ENCODE assay signal across 8 mouse cellular contexts in genomic region chr2:172440640-172441005, GRCm38 (mm10). TPM values are rescaled to one million over a fixed set of nuclear protein-coding genes. Genes with fewer than 3 reads are reported as not detected.
A peak's percentile ranks its signal among the peaks of the same experiment; 100 is the strongest.
DNase-seq lines count a peak whose midpoint lies in the region; ATAC-seq lines count a peak whose summit lies in the region.

No protein-coding gene starts in this region.

- H3K27me3 ChIP-seq in heart, embryonic 16.5 days (ENCODE audit: control insufficient read depth, insufficient read depth, low read length), result no peaks in the 10 kb centered on the region
- H3K27me3 ChIP-seq in hindbrain, embryonic 10.5 days (ENCODE audit: insufficient read depth, poor library complexity, severe bottlenecking), result no peaks in the 10 kb centered on the region
- no peaks in the 10 kb centered on the region for H3K27me3 ChIP-seq in midbrain, embryonic 11.5 days (ENCODE audit: control insufficient read depth, insufficient read depth, low read length)

- DNase-seq in heart, adult 11 months, result no peak
- DNase-seq in hindbrain, embryonic 10.5 days (ENCODE audit: low spot score), result no peak
- DNase-seq in midbrain, embryonic 11.5 days (ENCODE audit: low spot score, missing footprints), result no peak
- DNase-seq in B cell, adult 2 months, result no peak
- DNase-seq in urinary bladder, postnatal 25 days (ENCODE audit: low spot score), result no peak
- DNase-seq in adrenal gland, postnatal 10 days, result no peak

- H3K4me1 ChIP-seq in heart, embryonic 16.5 days (ENCODE audit: control insufficient read depth, insufficient read depth, low read length), result peaks cover 13% of the 10 kb centered on the region
- peaks cover 21% of the 10 kb centered on the region for H3K4me1 ChIP-seq in hindbrain, embryonic 10.5 days (replicated peaks)
- peaks cover 15% of the 10 kb centered on the region for H3K4me1 ChIP-seq in midbrain, embryonic 11.5 days (ENCODE audit: control insufficient read depth, insufficient read depth, low read length)

- under 1% methylated on average over 21 of the region's 21 CpGs for WGBS in heart, embryonic 16.5 days
- WGBS in hindbrain, embryonic 10.5 days, result under 1% methylated on average over 21 of the region's 21 CpGs
- WGBS in midbrain, embryonic 11.5 days, result under 1% methylated on average over 21 of the region's 21 CpGs

- H3K9ac ChIP-seq in heart, embryonic 16.5 days (ENCODE audit: low read length), result peak overlapping the region; percentile 83
- H3K9ac ChIP-seq in midbrain, embryonic 11.5 days (ENCODE audit: low read length), result peak overlapping the region; percentile 68

- no peaks in the 10 kb centered on the region for H3K9me3 ChIP-seq in heart, embryonic 16.5 days (replicated peaks; ENCODE audit: control insufficient read depth, low read length)
- no peaks in the 10 kb centered on the region for H3K9me3 ChIP-seq in hindbrain, embryonic 10.5 days
- H3K9me3 ChIP-seq in midbrain, embryonic 11.5 days (ENCODE audit: control insufficient read depth, low read length), result no peaks in the 10 kb centered on the region

- H3K4me2 ChIP-seq in heart, embryonic 16.5 days (ENCODE audit: low read depth, low read length), result peak overlapping the region; percentile 97
- peak overlapping the region; percentile 92 for H3K4me2 ChIP-seq in midbrain, embryonic 11.5 days

- peak overlapping the region; percentile 63 for H3K27ac ChIP-seq in heart, embryonic 16.5 days (ENCODE audit: low read length)
- H3K27ac ChIP-seq in hindbrain, embryonic 10.5 days, result peak overlapping the region; percentile 84
- no peak overlapping the region for H3K27ac ChIP-seq in midbrain, embryonic 11.5 days (ENCODE audit: low read depth, low read length)

- H3K4me3 ChIP-seq in heart, embryonic 16.5 days (ENCODE audit: low read length), result peak overlapping the region; percentile 95
- H3K4me3 ChIP-seq in hindbrain, embryonic 10.5 days, result peak overlapping the region; percentile 73
- H3K4me3 ChIP-seq in midbrain, embryonic 11.5 days (ENCODE audit: low read depth, low read length), result peak overlapping the region; percentile 81

- no peaks in the 10 kb centered on the region for H3K36me3 ChIP-seq in heart, embryonic 16.5 days (ENCODE audit: control insufficient read depth, insufficient read depth)
- H3K36me3 ChIP-seq in hindbrain, embryonic 10.5 days, result peaks cover 9% of the 10 kb centered on the region
- no peaks in the 10 kb centered on the region for H3K36me3 ChIP-seq in midbrain, embryonic 11.5 days (ENCODE audit: control insufficient read depth, insufficient read depth, low read length)

- ATAC-seq in heart, embryonic 16.5 days (replicated peaks; ENCODE audit: extremely low read depth, insufficient read depth, low FRiP score), result peak; percentile 37; the same call in 1 of the 2 replicates
- ATAC-seq in activated CD4-positive, CD25-positive, alpha-beta regulatory T cell, adult 4 months, result peak; percentile 0
- peak; percentile 81; the same call in 1 of the 2 replicates for ATAC-seq in midbrain, embryonic 11.5 days (ENCODE audit: low FRiP score)

RNA-seq across cellular contexts. Expression of gene Rtf2, which starts 0.3 kb away (rescaled TPM):
- 53.2 and 60.5 TPM in 2 replicates for polyA plus RNA-seq in heart, embryonic 16.5 days (2015; fragmentation: Nextera tagmentation; extraction: Ambion mirVana)
- 100 to 1,000 TPM in 1 of 2 experiments, 10 to 100 TPM in 1; 99.4 to 120 TPM for polyA plus RNA-seq in activated CD4-positive, CD25-positive, alpha-beta regulatory T cell, adult 4 months (2017; shearing (Covaris generic))
- polyA plus RNA-seq in hindbrain, embryonic 10.5 days (2016; fragmentation: Nextera tagmentation; extraction: Ambion mirVana), result 89.3 and 98.1 TPM in 2 replicates
- polyA plus RNA-seq in midbrain, embryonic 11.5 days (2014; fragmentation: Nextera tagmentation; extraction: Ambion mirVana), result 86.8 and 94.7 TPM in 2 replicates
- 10 to 100 TPM; 69.2 to 71.5 TPM for total RNA-seq in adrenal gland, postnatal 10 days (2021)

RNA-seq across cellular contexts. Expression of gene Gcnt7, which starts 17.8 kb away (rescaled TPM):
- 1.3 and 1.4 TPM in 2 replicates for polyA plus RNA-seq in heart, embryonic 16.5 days (2015; fragmentation: Nextera tagmentation; extraction: Ambion mirVana)
- polyA plus RNA-seq in activated CD4-positive, CD25-positive, alpha-beta regulatory T cell, adult 4 months (2017; shearing (Covaris generic)), result 1 to 10 TPM; 4.0 to 7.4 TPM
- polyA plus RNA-seq in hindbrain, embryonic 10.5 days (2016; fragmentation: Nextera tagmentation; extraction: Ambion mirVana), result 1.6 and 1.8 TPM in 2 replicates
- polyA plus RNA-seq in midbrain, embryonic 11.5 days (2014; fragmentation: Nextera tagmentation; extraction: Ambion mirVana), result 0.84 and 0.86 TPM in 2 replicates
- total RNA-seq in adrenal gland, postnatal 10 days (2021), result not detected

RNA-seq across cellular contexts. Expression of gene Fam209, which starts 31.7 kb away (rescaled TPM):
- polyA plus RNA-seq in heart, embryonic 16.5 days (2015; fragmentation: Nextera tagmentation; extraction: Ambion mirVana), result 0.21 TPM in 1 of 2 replicates, not detected in the other
- polyA plus RNA-seq in activated CD4-positive, CD25-positive, alpha-beta regulatory T cell, adult 4 months (2017; shearing (Covaris generic)), result 1 to 10 TPM; 1.6 to 1.9 TPM
- 0.25 TPM in 1 of 2 replicates, not detected in the other for polyA plus RNA-seq in hindbrain, embryonic 10.5 days (2016; fragmentation: Nextera tagmentation; extraction: Ambion mirVana)
- 0.65 TPM in 1 of 2 replicates, not detected in the other for polyA plus RNA-seq in midbrain, embryonic 11.5 days (2014; fragmentation: Nextera tagmentation; extraction: Ambion mirVana)
- under 1 TPM; 0.39 to 0.45 TPM for total RNA-seq in adrenal gland, postnatal 10 days (2021)

RNA-seq across cellular contexts. Expression of gene Cass4, which starts 47.0 kb away (rescaled TPM):
- 1.0 TPM in 2 replicates for polyA plus RNA-seq in heart, embryonic 16.5 days (2015; fragmentation: Nextera tagmentation; extraction: Ambion mirVana)
- 1 to 10 TPM; 7.8 to 9.3 TPM for polyA plus RNA-seq in activated CD4-positive, CD25-positive, alpha-beta regulatory T cell, adult 4 months (2017; shearing (Covaris generic))
- polyA plus RNA-seq in hindbrain, embryonic 10.5 days (2016; fragmentation: Nextera tagmentation; extraction: Ambion mirVana), result 0.12 and 0.26 TPM in 2 replicates
- 0.31 TPM in 1 of 2 replicates, not detected in the other for polyA plus RNA-seq in midbrain, embryonic 11.5 days (2014; fragmentation: Nextera tagmentation; extraction: Ambion mirVana)
- total RNA-seq in adrenal gland, postnatal 10 days (2021), result under 1 TPM; 0.36 to 0.45 TPM

Comparison
In these comparisons a context has a peak if more than half of its experiments do, and no peak if none do; other contexts are left out.
1. ATAC-seq: peak in every context shown above with its lines; median percentile 81 in midbrain, embryonic 11.5 days; 37 in heart, embryonic 16.5 days; 0 in activated CD4-positive, CD25-positive, alpha-beta regulatory T cell, adult 4 months.